Mouse (Mus musculus) cerebellum, adult 2 months (tissue): ENCODE measurements around the gene Tubg2.

Experiments
- CTCF ChIP-seq: fragments of 200-500 bp; IDR thresholded peaks from 2 replicates; pipeline ENCODE4 v1.5.1; 2011; ENCODE audit warnings: low read depth, mild to moderate bottlenecking, control low read depth, low read length, moderate library complexity, borderline replicate concordance; ENCODE audit not compliant: insufficient read depth
- POLR2A ChIP-seq: fragments of 200-500 bp; IDR thresholded peaks from 2 replicates; pipeline ENCODE4 v1.6.1; 2011; ENCODE audit warnings: low read length, control low read depth, borderline replicate concordance; ENCODE audit not compliant: insufficient read depth

GRCm38 (mm10) chr11:101155728-101156371 is at the start of gene Tubg2:
- peak; percentile 54; the same call in 1 of the 2 replicates for TF ChIP-seq POLR2A
- TF ChIP-seq CTCF = no peak
